Mouse (Mus musculus): ENCODE measurements at regions not wholly inside any gene's neighbourhood (a gene's known extent, or its start where the extent isn't known, plus 50 kb on each side); places are given as distances from the start of the nearest gene placed in this dataset.

- 83% methylated on average over 3 of the region's 3 CpGs for WGBS
- no peaks in the 10 kb centered on the region for H3K4me1 ChIP-seq (replicated peaks)
- no peaks in the 10 kb centered on the region for H3K36me3 ChIP-seq
- H3K4me2 ChIP-seq (replicated peaks), result no peak overlapping the region
- H3K27ac ChIP-seq, result no peak overlapping the region
- no peaks in the 10 kb centered on the region for H3K9me3 ChIP-seq
- ATAC-seq, result no peak
- H3K4me3 ChIP-seq (replicated peaks), result no peak overlapping the region
- no peak overlapping the region for H3K9ac ChIP-seq (replicated peaks)
- no peaks in the 10 kb centered on the region for H3K27me3 ChIP-seq
These were observed 192.3 kb upstream of the Ddx18 start for GRCm38 (mm10) chr1:121760086-121760485.

GRCm38 (mm10) chr1:121745181-121745580 lies 177.4 kb upstream of the Ddx18 start:
- Histone ChIP-seq H3K4me3 (replicated peaks) (no peak overlapping the region), H3K9me3 (no peaks in the 10 kb centered on the region), H3K36me3 (no peaks in the 10 kb centered on the region), H3K9ac (replicated peaks) (no peak overlapping the region), H3K27me3 (no peaks in the 10 kb centered on the region), H3K4me2 (replicated peaks) (no peak overlapping the region), H3K4me1 (replicated peaks) (no peaks in the 10 kb centered on the region), H3K27ac (no peak overlapping the region)
- ATAC-seq, result no peak
- 97% methylated on average over 1 of the region's 1 CpGs for WGBS

GRCm38 (mm10) chr1:121735113-121735719 lies 167.4 kb upstream of the Ddx18 start:
- peak; percentile 84 for ATAC-seq
- 33% methylated on average over 11 of the region's 11 CpGs for WGBS
- H3K4me2 ChIP-seq (replicated peaks), result peak overlapping the region; percentile 6; the same call in 1 of the 2 replicates
- no peaks in the 10 kb centered on the region for H3K36me3 ChIP-seq
- no peak overlapping the region for H3K9ac ChIP-seq (replicated peaks)
- peaks cover 21% of the 10 kb centered on the region for H3K4me1 ChIP-seq (replicated peaks)
- no peaks in the 10 kb centered on the region for H3K27me3 ChIP-seq
- H3K9me3 ChIP-seq, result no peaks in the 10 kb centered on the region
- H3K27ac ChIP-seq, result peak overlapping the region; percentile 61
- no peak overlapping the region for H3K4me3 ChIP-seq (replicated peaks)

- Histone ChIP-seq H3K4me1 (replicated peaks) (peaks cover 21% of the 10 kb centered on the region), H3K27ac (peak overlapping the region; percentile 61), H3K27me3 (no peaks in the 10 kb centered on the region), H3K9ac (replicated peaks) (no peak overlapping the region), H3K4me2 (replicated peaks) (0 out of 2 replicates have a peak overlapping the region, but pooled peaks have one; percentile 6), H3K4me3 (replicated peaks) (no peak overlapping the region), H3K36me3 (no peaks in the 10 kb centered on the region), H3K9me3 (no peaks in the 10 kb centered on the region)
- ATAC-seq, result peak; percentile 77
- WGBS, result 57% methylated on average over 3 of the region's 3 CpGs
These were observed 166.8 kb upstream of the Ddx18 start for GRCm38 (mm10) chr1:121734456-121735112.

- no peak overlapping the region for H3K27ac ChIP-seq
- no peaks in the 10 kb centered on the region for H3K4me1 ChIP-seq (replicated peaks)
- no peaks in the 10 kb centered on the region for H3K36me3 ChIP-seq
- H3K4me2 ChIP-seq (replicated peaks), result no peak overlapping the region
- WGBS, result 76% methylated on average over 9 of the region's 9 CpGs
- ATAC-seq, result no peak
- no peaks in the 10 kb centered on the region for H3K9me3 ChIP-seq
- H3K4me3 ChIP-seq (replicated peaks), result no peak overlapping the region
- H3K27me3 ChIP-seq, result no peaks in the 10 kb centered on the region
- no peak overlapping the region for H3K9ac ChIP-seq (replicated peaks)
These were observed 141.6 kb upstream of the Ddx18 start for GRCm38 (mm10) chr1:121709317-121709860.

- Histone ChIP-seq H3K9me3 (no peaks in the 10 kb centered on the region), H3K27me3 (no peaks in the 10 kb centered on the region), H3K9ac (replicated peaks) (no peak overlapping the region), H3K4me2 (replicated peaks) (no peak overlapping the region), H3K4me3 (replicated peaks) (no peak overlapping the region), H3K4me1 (replicated peaks) (no peaks in the 10 kb centered on the region), H3K36me3 (no peaks in the 10 kb centered on the region), H3K27ac (no peak overlapping the region)
- no peak for ATAC-seq
- 78% methylated on average over 10 of the region's 10 CpGs for WGBS
These were observed 140.5 kb upstream of the Ddx18 start for GRCm38 (mm10) chr1:121708301-121708700.

- H3K9ac ChIP-seq (replicated peaks), result no peak overlapping the region
- no peaks in the 10 kb centered on the region for H3K27me3 ChIP-seq
- 45% methylated on average over 7 of the region's 7 CpGs for WGBS
- 0 out of 2 replicates have a peak overlapping the region, but pooled peaks have one; percentile 19 for H3K27ac ChIP-seq
- no peak overlapping the region for H3K4me3 ChIP-seq (replicated peaks)
- peaks cover 7% of the 10 kb centered on the region; the same call in 1 of the 2 replicates for H3K4me1 ChIP-seq (replicated peaks)
- ATAC-seq, result peak; percentile 73
- H3K9me3 ChIP-seq, result no peaks in the 10 kb centered on the region
- no peak overlapping the region for H3K4me2 ChIP-seq (replicated peaks)
- H3K36me3 ChIP-seq, result no peaks in the 10 kb centered on the region
These were observed 134.0 kb upstream of the Ddx18 start for GRCm38 (mm10) chr1:121701826-121702225.

- Histone ChIP-seq H3K27ac (no peak overlapping the region), H3K4me1 (replicated peaks) (no peaks in the 10 kb centered on the region), H3K36me3 (no peaks in the 10 kb centered on the region), H3K27me3 (no peaks in the 10 kb centered on the region), H3K4me3 (replicated peaks) (no peak overlapping the region), H3K9me3 (no peaks in the 10 kb centered on the region), H3K9ac (replicated peaks) (no peak overlapping the region), H3K4me2 (replicated peaks) (no peak overlapping the region)
- no peak for ATAC-seq
- 83% methylated on average over 1 of the region's 1 CpGs for WGBS
These were observed 86.1 kb upstream of the Ddx18 start for GRCm38 (mm10) chr1:121653901-121654300.

GRCm38 (mm10) chr1:121650071-121650470 lies 82.3 kb upstream of the Ddx18 start:
- ATAC-seq, result no peak
- no peaks in the 10 kb centered on the region for H3K4me1 ChIP-seq (replicated peaks)
- 92% methylated on average over 3 of the region's 3 CpGs for WGBS
- H3K9me3 ChIP-seq, result no peaks in the 10 kb centered on the region
- no peak overlapping the region for H3K27ac ChIP-seq
- no peak overlapping the region for H3K9ac ChIP-seq (replicated peaks)
- H3K36me3 ChIP-seq, result no peaks in the 10 kb centered on the region
- H3K27me3 ChIP-seq, result no peaks in the 10 kb centered on the region
- no peak overlapping the region for H3K4me3 ChIP-seq (replicated peaks)
- H3K4me2 ChIP-seq (replicated peaks), result no peak overlapping the region

GRCm38 (mm10) chr1:121631466-121631865 lies 63.7 kb upstream of the Ddx18 start:
- no peak overlapping the region for H3K27ac ChIP-seq
- no peaks in the 10 kb centered on the region for H3K36me3 ChIP-seq
- H3K4me3 ChIP-seq (replicated peaks), result no peak overlapping the region
- no peaks in the 10 kb centered on the region for H3K4me1 ChIP-seq (replicated peaks)
- no peak overlapping the region for H3K4me2 ChIP-seq (replicated peaks)
- H3K27me3 ChIP-seq, result no peaks in the 10 kb centered on the region
- no peak overlapping the region for H3K9ac ChIP-seq (replicated peaks)
- H3K9me3 ChIP-seq, result no peaks in the 10 kb centered on the region
- ATAC-seq, result no peak
- 88% methylated on average over 2 of the region's 2 CpGs for WGBS

- Histone ChIP-seq H3K36me3 (no peaks in the 10 kb centered on the region), H3K4me3 (replicated peaks) (no peak overlapping the region), H3K27me3 (no peaks in the 10 kb centered on the region), H3K9ac (replicated peaks) (no peak overlapping the region), H3K9me3 (no peaks in the 10 kb centered on the region), H3K27ac (0 out of 2 replicates have a peak overlapping the region, but pooled peaks have one; percentile 7), H3K4me1 (replicated peaks) (peaks cover 4% of the 10 kb centered on the region; the same call in 1 of the 2 replicates), H3K4me2 (replicated peaks) (no peak overlapping the region)
- WGBS, result 67% methylated on average over 7 of the region's 7 CpGs
- ATAC-seq, result peak; percentile 40; the same call in 1 of the 2 replicates
These were observed 52.5 kb upstream of the Ddx18 start for GRCm38 (mm10) chr1:121620262-121620661.

- no peaks in the 10 kb centered on the region for H3K36me3 ChIP-seq
- no peaks in the 10 kb centered on the region for H3K9me3 ChIP-seq
- no peaks in the 10 kb centered on the region for H3K27me3 ChIP-seq
- H3K4me3 ChIP-seq (replicated peaks), result no peak overlapping the region
- peaks cover 4% of the 10 kb centered on the region; the same call in 1 of the 2 replicates for H3K4me1 ChIP-seq (replicated peaks)
- H3K27ac ChIP-seq, result no peak overlapping the region
- no peak overlapping the region for H3K4me2 ChIP-seq (replicated peaks)
- H3K9ac ChIP-seq (replicated peaks), result no peak overlapping the region
- ATAC-seq, result no peak
These were observed 50.8 kb upstream of the Ddx18 start for GRCm38 (mm10) chr1:121618550-121618949.
